Mouse (Mus musculus) neural tube, embryonic 14.5 days (tissue): ENCODE results near the gene Nek2. TPM values are rescaled to one million over a fixed set of nuclear protein-coding genes. Genes with fewer than 3 reads are reported as not detected.

ENCODE experiments used
- ATAC-seq: fragments of 200-750 bp; cut with Nextera tagmentation; 2 replicates; pipeline ENCODE4 v1.8.0; 2017; ENCODE audit warnings: low read depth, mild to moderate bottlenecking, moderate TSS enrichment, moderate library complexity
- H3K27ac ChIP-seq: fragments of 300-500 bp; sonication (generic); 2 replicates; pipeline ENCODE4 v1.5.1; 2014; ENCODE audit warnings: low read depth, mild to moderate bottlenecking, control low read depth, low read length, moderate library complexity, mixed read lengths
- H3K27me3 ChIP-seq: fragments of 300-500 bp; sonication (generic); 2 replicates; pipeline ENCODE4 v1.6.1; 2014; ENCODE audit warnings: low read length; ENCODE audit not compliant: control insufficient read depth, insufficient read depth
- H3K36me3 ChIP-seq: fragments of 300-500 bp; sonication (generic); 2 replicates; pipeline ENCODE4 v1.6.1; 2014; ENCODE audit warnings: low read length, mixed read lengths; ENCODE audit not compliant: control insufficient read depth, insufficient read depth
- H3K4me1 ChIP-seq: fragments of 300-500 bp; sonication (generic); 2 replicates; pipeline ENCODE4 v1.6.1; 2014; ENCODE audit warnings: low read length; ENCODE audit not compliant: control insufficient read depth, insufficient read depth
- H3K4me2 ChIP-seq: fragments of 300-500 bp; sonication (generic); 2 replicates; pipeline ENCODE4 v1.6.1; 2014; ENCODE audit warnings: mild to moderate bottlenecking, low read depth, low read length, control low read depth
- H3K4me3 ChIP-seq: fragments of 300-500 bp; sonication (generic); 2 replicates; pipeline ENCODE4 v1.5.1; 2014; ENCODE audit warnings: low read depth, low read length, control low read depth, mixed read lengths
- H3K9ac ChIP-seq: fragments of 300-500 bp; sonication (generic); replicated peaks from 2 replicates; pipeline ENCODE4 v1.6.1; 2014; ENCODE audit warnings: low read depth, mild to moderate bottlenecking, control low read depth, low read length, mixed read lengths
- H3K9me3 ChIP-seq: fragments of 300-500 bp; sonication (generic); 2 replicates; pipeline ENCODE4 v1.6.1; 2016; ENCODE audit warnings: low read length; ENCODE audit not compliant: control insufficient read depth
- WGBS: fragments of 180-500 bp; shearing (Covaris S2); extraction: QIAGEN DNeasy Blood & Tissue Kit; methylation state at CpG from one replicate; pipeline ENCODE4 v1.1.7; 2014; 5-methylcytosine and 5-hydroxymethylcytosine counted together
- polyA plus RNA-seq: library from polyadenylated mRNA; unstranded; fragments of >200 nt; fragmentation: Nextera tagmentation; extraction: Ambion mirVana; gene quantifications from 2 replicates; pipeline ENCODE4 v1.2.1, GENCODE M21; 2014

Gene Nek2
- polyA plus RNA-seq, 1 experiment from 2014 or later: 1.8 TPM

DNA sequence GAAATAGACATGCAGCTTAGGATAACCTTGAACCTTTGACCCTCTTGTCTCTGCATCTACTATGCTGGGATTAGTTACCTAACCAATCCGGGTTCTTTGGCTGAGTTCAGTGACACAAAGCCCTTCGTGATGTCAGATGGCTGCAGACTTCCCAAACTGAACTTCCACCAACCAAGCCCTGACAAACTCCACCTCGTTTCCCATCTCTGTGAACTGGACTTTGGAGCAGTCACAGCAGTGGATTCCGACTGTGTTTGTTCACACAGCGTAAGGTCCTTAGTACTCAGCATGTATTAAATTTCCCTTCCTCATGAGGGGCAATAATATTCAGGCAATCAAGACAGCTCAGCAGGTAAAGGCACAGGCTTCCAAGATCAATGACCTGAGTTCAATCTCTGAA lies 25.4 kb downstream of the Nek2 start:
- WGBS: 76% methylated on average over 5 of the region's 5 CpGs
- ATAC-seq: no peak
- no peaks in the 10 kb centered on the region for H3K4me1 ChIP-seq
- no peak overlapping the region for H3K4me2 ChIP-seq
- H3K36me3 ChIP-seq: no peaks in the 10 kb centered on the region
- no peak overlapping the region for H3K9ac ChIP-seq
- H3K27me3 ChIP-seq: no peaks in the 10 kb centered on the region
- no peaks in the 10 kb centered on the region for H3K9me3 ChIP-seq
- H3K27ac ChIP-seq: no peak overlapping the region
- H3K4me3 ChIP-seq: no peak overlapping the region

DNA sequence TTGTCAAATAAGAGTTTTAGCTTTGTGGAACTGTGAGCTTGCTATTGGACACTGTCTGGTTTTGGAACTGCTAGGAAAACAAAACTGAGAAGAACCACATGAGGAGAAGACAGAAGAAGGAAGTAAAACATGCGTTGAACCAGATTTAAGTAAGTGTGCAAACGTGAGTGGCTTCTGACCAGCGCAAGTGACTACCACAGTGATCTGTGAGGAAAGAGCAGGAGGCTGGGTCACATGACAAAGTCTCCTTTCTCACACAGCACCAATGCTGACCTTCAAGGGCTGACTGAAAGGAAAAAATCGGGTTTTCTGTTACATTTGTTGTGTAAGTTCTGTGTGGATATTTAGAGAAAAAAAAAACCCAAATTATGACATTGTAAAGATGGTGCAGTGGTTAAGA lies 28.3 kb downstream of the Nek2 start:
- Histone ChIP-seq H3K4me2 (no peak overlapping the region), H3K4me1 (no peaks in the 10 kb centered on the region), H3K9me3 (no peaks in the 10 kb centered on the region), H3K9ac (no peak overlapping the region), H3K27me3 (no peaks in the 10 kb centered on the region), H3K4me3 (no peak overlapping the region), H3K36me3 (no peaks in the 10 kb centered on the region), H3K27ac (no peak overlapping the region)
- WGBS: 67% methylated on average over 4 of the region's 4 CpGs
- no peak for ATAC-seq

DNA sequence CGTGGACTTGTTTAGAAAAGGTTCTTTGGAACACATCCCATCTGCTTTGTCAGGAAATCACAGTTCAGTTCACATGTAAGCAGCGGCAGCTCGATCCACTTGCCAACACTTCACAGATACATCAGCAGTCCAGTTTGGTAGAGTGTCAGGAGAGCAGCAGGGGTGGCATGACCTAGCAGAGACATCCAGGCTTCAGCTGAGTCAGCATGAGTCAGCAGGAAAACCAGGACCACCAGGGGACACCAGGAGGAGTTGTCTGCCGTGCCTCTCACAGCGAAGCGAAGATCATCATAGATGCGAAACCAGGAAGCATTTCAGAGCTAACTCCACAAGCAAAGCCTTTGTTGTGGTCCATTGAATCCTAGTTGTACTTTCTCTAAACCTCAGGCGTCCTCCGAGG lies 32.2 kb downstream of the Nek2 start:
- Histone ChIP-seq H3K4me2 (no peak overlapping the region), H3K27ac (no peak overlapping the region), H3K36me3 (no peaks in the 10 kb centered on the region), H3K9me3 (no peaks in the 10 kb centered on the region), H3K4me3 (no peak overlapping the region), H3K27me3 (no peaks in the 10 kb centered on the region), H3K4me1 (no peaks in the 10 kb centered on the region), H3K9ac (no peak overlapping the region)
- whole genome bisulfite sequencing: 87% methylated on average over 9 of the region's 9 CpGs
- ATAC-seq: no peak

DNA sequence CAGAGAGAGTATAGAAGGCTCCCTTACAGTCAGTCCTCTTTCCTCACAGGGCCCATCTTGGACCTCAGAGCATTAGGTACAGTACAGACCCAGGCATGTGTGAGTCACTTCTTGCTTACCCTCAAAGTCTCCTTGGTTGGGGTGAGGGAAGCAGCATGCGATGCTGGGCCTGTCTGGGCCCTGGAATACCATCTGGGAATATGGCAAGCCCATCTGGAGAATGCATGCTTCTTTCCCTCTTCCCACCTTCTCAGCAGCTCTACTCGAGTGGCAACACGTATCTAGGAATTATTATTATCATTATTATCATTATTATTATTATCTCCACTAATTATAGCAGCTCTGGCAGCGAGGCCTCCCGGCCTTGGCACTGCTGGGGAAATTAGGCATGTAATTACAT lies 33.5 kb downstream of the Nek2 start:
- H3K4me1 ChIP-seq: no peaks in the 10 kb centered on the region
- H3K27ac ChIP-seq: no peak overlapping the region
- H3K36me3 ChIP-seq: no peaks in the 10 kb centered on the region
- H3K4me3 ChIP-seq: no peak overlapping the region
- H3K4me2 ChIP-seq: no peak overlapping the region
- H3K9ac ChIP-seq: no peak overlapping the region
- 83% methylated on average over 5 of the region's 5 CpGs for WGBS
- no peaks in the 10 kb centered on the region for H3K27me3 ChIP-seq
- ATAC-seq: no peak
- H3K9me3 ChIP-seq: no peaks in the 10 kb centered on the region

DNA sequence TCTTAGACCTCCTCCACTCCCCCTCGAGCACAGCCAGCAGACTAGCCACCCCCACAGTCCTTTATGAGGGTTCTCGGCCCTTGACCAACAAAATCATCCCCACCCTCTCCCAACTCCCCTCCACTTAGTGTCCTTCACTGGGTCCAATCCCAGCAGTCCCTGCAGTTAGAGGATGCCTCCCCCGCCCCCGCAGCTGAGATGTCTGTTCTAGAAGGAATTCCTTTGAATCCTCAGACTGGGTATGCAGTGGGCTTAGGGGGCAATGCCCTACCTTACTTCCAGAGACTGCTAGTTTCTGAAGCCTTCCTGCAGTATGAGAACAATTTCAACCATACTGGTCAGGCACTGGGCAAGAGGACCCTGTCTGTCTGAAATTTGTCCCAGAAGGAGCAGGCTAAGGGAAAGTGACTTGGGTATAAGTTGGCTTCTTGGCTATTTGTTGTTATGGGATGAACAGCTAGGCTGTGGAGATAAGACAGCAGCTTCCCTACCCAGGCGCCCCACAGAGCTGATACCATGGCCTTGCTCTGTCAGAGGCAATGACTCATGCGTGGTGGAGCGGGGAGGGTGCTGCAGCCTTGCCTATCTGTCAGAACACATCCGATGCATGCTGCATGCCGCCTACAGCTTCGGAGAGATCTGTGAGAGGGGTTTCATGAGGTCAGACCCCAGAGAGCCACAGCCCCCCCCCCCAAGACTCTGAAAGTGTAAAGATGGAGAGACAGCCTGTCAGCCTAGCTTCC lies 34.1 kb downstream of the Nek2 start:
- Histone ChIP-seq H3K9me3 (no peaks in the 10 kb centered on the region), H3K4me1 (no peaks in the 10 kb centered on the region), H3K27ac (no peak overlapping the region), H3K4me2 (no peak overlapping the region), H3K36me3 (no peaks in the 10 kb centered on the region), H3K9ac (no peak overlapping the region), H3K4me3 (no peak overlapping the region), H3K27me3 (no peaks in the 10 kb centered on the region)
- no peak for ATAC-seq
- 76% methylated on average over 10 of the region's 10 CpGs for WGBS

DNA sequence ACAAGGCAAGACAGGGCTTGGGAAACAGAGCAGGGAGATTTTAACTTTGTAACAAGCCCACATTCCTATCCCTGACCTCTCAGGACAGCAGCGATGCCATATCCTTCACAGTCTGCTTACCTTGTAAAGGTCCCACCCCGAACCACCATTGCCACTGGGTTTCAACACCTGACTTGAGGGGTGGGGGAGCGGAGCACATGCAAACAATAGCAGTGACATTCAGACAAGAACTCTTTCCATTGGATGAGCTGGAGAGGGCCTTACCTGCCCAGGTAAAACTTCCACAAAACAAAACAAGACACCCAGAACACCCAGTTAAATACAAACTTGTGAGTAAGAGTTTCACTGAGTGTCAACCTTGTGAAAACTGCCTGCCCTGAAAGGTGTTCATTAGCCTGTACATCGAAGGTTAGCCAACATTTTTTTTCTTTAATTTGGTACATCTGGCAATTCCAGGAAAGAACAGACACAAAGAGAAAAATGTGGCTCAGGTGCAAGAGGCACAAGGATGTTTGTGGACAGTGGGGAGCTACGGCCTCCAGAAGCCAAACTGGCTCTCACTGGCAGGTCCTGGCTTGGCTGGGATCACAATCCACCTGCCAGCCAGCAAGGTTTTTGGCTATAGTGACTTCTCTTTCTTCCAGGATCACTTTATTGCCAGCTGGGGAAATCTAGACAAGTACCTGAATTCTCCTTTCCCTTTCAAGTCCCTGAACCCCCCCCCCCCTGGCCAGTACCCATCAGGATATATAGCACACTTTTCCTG lies 35.8 kb downstream of the Nek2 start:
- H3K4me1 ChIP-seq: no peaks in the 10 kb centered on the region
- no peak for ATAC-seq
- no peak overlapping the region for H3K9ac ChIP-seq
- no peaks in the 10 kb centered on the region for H3K9me3 ChIP-seq
- no peaks in the 10 kb centered on the region for H3K36me3 ChIP-seq
- WGBS: 86% methylated on average over 5 of the region's 5 CpGs
- H3K27ac ChIP-seq: no peak overlapping the region
- no peak overlapping the region for H3K4me2 ChIP-seq
- no peaks in the 10 kb centered on the region for H3K27me3 ChIP-seq
- H3K4me3 ChIP-seq: no peak overlapping the region

DNA sequence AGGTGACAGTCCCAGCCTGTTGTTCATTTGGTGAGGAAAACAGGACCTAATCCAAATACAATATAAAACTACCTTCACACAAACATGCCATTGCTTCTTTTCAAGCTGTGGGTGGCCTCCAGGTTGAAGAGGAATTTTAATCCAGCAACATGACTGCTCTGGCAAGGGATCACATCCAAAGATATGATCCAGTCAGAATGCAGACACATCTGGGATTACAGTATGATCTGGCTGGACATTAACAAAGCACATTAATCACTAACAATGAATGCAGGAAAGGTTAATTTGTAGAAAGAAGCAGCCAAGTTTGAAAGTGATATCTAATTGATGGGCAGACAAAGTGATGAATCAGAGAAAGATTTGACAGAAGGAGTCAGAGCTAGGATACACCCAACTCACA lies 36.9 kb downstream of the Nek2 start:
- H3K4me1 ChIP-seq: no peaks in the 10 kb centered on the region
- no peaks in the 10 kb centered on the region for H3K27me3 ChIP-seq
- H3K9ac ChIP-seq: no peak overlapping the region
- H3K9me3 ChIP-seq: no peaks in the 10 kb centered on the region
- no peak for ATAC-seq
- no peaks in the 10 kb centered on the region for H3K36me3 ChIP-seq
- H3K4me2 ChIP-seq: no peak overlapping the region
- no peak overlapping the region for H3K27ac ChIP-seq
- H3K4me3 ChIP-seq: no peak overlapping the region

DNA sequence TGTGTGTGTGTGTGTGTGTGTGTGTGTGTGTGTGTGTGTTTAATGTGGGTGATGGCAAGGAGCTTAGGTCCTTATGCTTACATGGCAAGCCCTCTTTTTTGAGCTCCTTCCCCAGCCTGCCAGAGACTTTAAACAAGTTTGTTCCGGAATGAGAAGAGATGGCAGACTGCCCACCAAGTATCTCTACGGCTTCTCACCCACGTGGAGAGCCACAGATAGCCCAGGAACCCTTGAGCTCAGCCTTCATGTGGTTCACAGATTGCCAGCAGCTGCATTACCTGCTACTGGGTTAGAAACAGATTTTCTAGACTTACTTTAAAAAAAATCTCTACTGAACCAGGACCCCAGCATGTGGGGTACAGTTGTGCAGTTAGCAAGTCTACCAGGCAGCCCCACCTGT lies 38.6 kb downstream of the Nek2 start:
- 89% methylated on average over 3 of the region's 3 CpGs for WGBS
- Histone ChIP-seq H3K4me2 (no peak overlapping the region), H3K27me3 (no peaks in the 10 kb centered on the region), H3K9ac (no peak overlapping the region), H3K27ac (no peak overlapping the region), H3K4me3 (no peak overlapping the region), H3K4me1 (no peaks in the 10 kb centered on the region), H3K9me3 (no peaks in the 10 kb centered on the region), H3K36me3 (no peaks in the 10 kb centered on the region)
- no peak for ATAC-seq

DNA sequence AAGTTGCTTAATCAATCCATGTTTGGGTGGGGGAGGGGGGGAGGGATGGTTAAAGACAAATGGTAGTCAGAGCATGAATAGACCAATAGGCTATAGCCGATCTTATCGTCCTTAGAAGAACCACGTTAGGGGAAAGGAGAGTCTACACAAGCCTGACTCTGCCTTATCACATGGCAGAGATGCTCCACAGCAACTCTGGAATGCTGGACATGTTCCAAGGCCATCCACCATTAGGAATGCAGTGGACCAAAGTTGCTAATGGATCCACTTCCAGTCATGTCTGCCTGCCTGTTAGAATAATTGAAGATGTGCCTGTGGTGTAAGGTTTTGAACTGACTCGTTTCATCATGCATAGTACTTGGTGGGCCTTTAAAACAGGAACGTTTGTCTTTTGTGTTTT lies 40.0 kb downstream of the Nek2 start:
- no peak overlapping the region for H3K4me3 ChIP-seq
- no peak overlapping the region for H3K9ac ChIP-seq
- H3K9me3 ChIP-seq: no peaks in the 10 kb centered on the region
- 87% methylated on average over 5 of the region's 5 CpGs for WGBS
- H3K4me2 ChIP-seq: no peak overlapping the region
- no peaks in the 10 kb centered on the region for H3K36me3 ChIP-seq
- ATAC-seq: no peak
- H3K27me3 ChIP-seq: no peaks in the 10 kb centered on the region
- H3K4me1 ChIP-seq: no peaks in the 10 kb centered on the region
- H3K27ac ChIP-seq: no peak overlapping the region
